Mouse (Mus musculus) forebrain, embryonic 14.5 days (tissue): Measurements from ENCODE around the gene Tpst2. TPM values are rescaled to one million over a fixed set of nuclear protein-coding genes. Genes with fewer than 3 reads are reported as not detected.

Experiments
- ATAC-seq: fragments of 200-750 bp; cut with Nextera tagmentation; 2 replicates; pipeline ENCODE4 v1.8.0; 2017; ENCODE audit warnings: mild to moderate bottlenecking, moderate library complexity
- DNase-seq: peaks from one replicate; pipeline ENCODE4 v3.0.0-alpha.2; 2015; ENCODE audit warnings: low spot score
- H3K27ac ChIP-seq: fragments of 300-500 bp; sonication (generic); 2 replicates; pipeline ENCODE4 v1.5.1; 2014; ENCODE audit warnings: low read depth, mild to moderate bottlenecking, control low read depth, low read length, moderate library complexity
- H3K27me3 ChIP-seq: fragments of 300-500 bp; sonication (generic); replicated peaks from 2 replicates; pipeline ENCODE4 v1.6.1; 2014; ENCODE audit warnings: low read length, control low read depth, mixed read lengths; ENCODE audit not compliant: control insufficient read depth, insufficient read depth
- H3K36me3 ChIP-seq: fragments of 300-500 bp; sonication (generic); 2 replicates; pipeline ENCODE4 v1.6.1; 2014; ENCODE audit warnings: low read length, control low read depth; ENCODE audit not compliant: control insufficient read depth, insufficient read depth
- H3K4me1 ChIP-seq: fragments of 300-500 bp; sonication (generic); 2 replicates; pipeline ENCODE4 v1.6.1; 2014; ENCODE audit warnings: antibody characterized with exemption, low read length, control low read depth; ENCODE audit not compliant: control insufficient read depth, insufficient read depth
- H3K4me2 ChIP-seq: fragments of 300-500 bp; sonication (generic); 2 replicates; pipeline ENCODE4 v1.6.1; 2014; ENCODE audit warnings: mild to moderate bottlenecking, control low read depth, low read length
- H3K4me3 ChIP-seq: fragments of 300-500 bp; sonication (generic); 2 replicates; pipeline ENCODE4 v1.5.1; 2014; ENCODE audit warnings: low read depth, low read length, control low read depth
- H3K9ac ChIP-seq: fragments of 300-500 bp; sonication (generic); 2 replicates; pipeline ENCODE4 v1.6.1; 2014; ENCODE audit warnings: mild to moderate bottlenecking, low read length, control low read depth, moderate library complexity
- H3K9me3 ChIP-seq: fragments of 300-500 bp; sonication (generic); replicated peaks from 2 replicates; pipeline ENCODE4 v1.6.1; 2016; ENCODE audit warnings: low read length, control low read depth, mixed read lengths; ENCODE audit not compliant: control insufficient read depth
- WGBS: fragments of 180-500 bp; shearing (Covaris S2); extraction: QIAGEN DNeasy Blood & Tissue Kit; methylation state at CpG from one replicate; pipeline ENCODE4 v1.1.7; 2014; 5-methylcytosine and 5-hydroxymethylcytosine counted together
- polyA plus RNA-seq: library from polyadenylated mRNA; unstranded; fragments of >200 nt; fragmentation: Nextera tagmentation; extraction: Ambion mirVana; gene quantifications from 2 replicates; pipeline ENCODE4 v1.2.1, GENCODE M21; 2014

Tpst2 gene
- polyA plus RNA-seq, 1 experiment from 2014 or later = 29.5 TPM

- H3K4me2 ChIP-seq = no peak overlapping the region
- H3K36me3 ChIP-seq = no peaks in the 10 kb centered on the region
- no peaks in the 10 kb centered on the region for H3K9me3 ChIP-seq
- no peak overlapping the region for H3K4me3 ChIP-seq
- ATAC-seq = no peak
- no peak overlapping the region for H3K9ac ChIP-seq
- no peak for DNase-seq
- H3K4me1 ChIP-seq = no peaks in the 10 kb centered on the region
- H3K27me3 ChIP-seq = no peaks in the 10 kb centered on the region
- H3K27ac ChIP-seq = no peak overlapping the region
- 81% methylated on average over 2 of the region's 2 CpGs for WGBS
Measured at GRCm38 (mm10) chr5:112297257-112297656, 20.8 kb downstream of the Tpst2 start.

DNA sequence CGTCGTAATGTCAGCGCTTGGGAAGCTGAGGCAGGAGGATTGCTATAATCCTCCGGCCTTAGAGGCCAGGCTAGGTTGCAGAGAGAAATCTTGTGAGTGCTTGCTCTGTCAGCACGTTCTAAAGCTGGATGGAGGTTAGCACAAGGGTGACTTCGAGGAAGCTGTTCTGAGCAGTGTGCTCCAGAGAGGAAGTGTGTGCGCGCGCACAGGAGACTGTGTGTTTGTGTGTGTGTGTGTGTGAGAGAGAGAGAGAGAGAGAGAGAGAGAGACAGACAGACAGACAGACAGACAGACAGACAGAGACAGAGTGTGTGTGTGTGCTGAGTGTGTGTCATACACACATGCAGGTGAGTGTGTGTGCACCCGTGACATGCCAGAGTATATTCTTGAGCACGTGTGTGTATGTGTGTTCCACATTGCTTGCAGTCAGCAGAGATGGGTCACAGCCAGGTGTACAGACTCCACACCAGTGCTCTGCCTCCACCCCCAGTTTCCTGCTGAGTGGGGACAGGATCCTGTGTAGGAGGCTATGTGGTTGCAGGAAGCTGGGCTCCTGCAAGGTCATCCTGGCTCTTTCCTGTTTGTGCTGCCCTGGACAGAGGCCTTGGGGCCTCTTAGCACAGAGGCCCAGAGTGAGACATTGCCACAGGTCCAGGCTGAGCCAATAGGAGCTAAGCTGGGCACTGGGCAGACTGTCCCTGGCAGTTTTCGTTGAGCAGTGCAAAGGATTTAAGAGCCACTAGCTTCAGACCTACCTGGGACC lies 21.9 kb downstream of the Tpst2 start:
- 93% methylated on average over 12 of the region's 12 CpGs for WGBS
- H3K4me1 ChIP-seq = no peaks in the 10 kb centered on the region

GRCm38 (mm10) chr5:112299399-112299798 lies 22.9 kb downstream of the Tpst2 start:
- WGBS = 92% methylated on average over 4 of the region's 4 CpGs
- DNase-seq = no peak
- H3K27me3 ChIP-seq = no peaks in the 10 kb centered on the region
- H3K4me2 ChIP-seq = no peak overlapping the region
- H3K36me3 ChIP-seq = no peaks in the 10 kb centered on the region
- no peaks in the 10 kb centered on the region for H3K9me3 ChIP-seq
- H3K27ac ChIP-seq = no peak overlapping the region
- no peak for ATAC-seq
- H3K4me3 ChIP-seq = no peak overlapping the region
- H3K4me1 ChIP-seq = no peaks in the 10 kb centered on the region
- no peak overlapping the region for H3K9ac ChIP-seq

More for the DNA sequence above, 21.9 kb downstream of the Tpst2 start:
- H3K36me3 ChIP-seq = no peaks in the 10 kb centered on the region
- ATAC-seq (no peak), DNase-seq (no peak)
- no peaks in the 10 kb centered on the region for H3K9me3 ChIP-seq
- H3K27ac ChIP-seq = no peak overlapping the region; the same call in 1 of the 2 replicates
- H3K4me3 ChIP-seq = no peak overlapping the region
- no peaks in the 10 kb centered on the region for H3K27me3 ChIP-seq
- no peak overlapping the region for H3K9ac ChIP-seq
- H3K4me2 ChIP-seq = no peak overlapping the region

DNA sequence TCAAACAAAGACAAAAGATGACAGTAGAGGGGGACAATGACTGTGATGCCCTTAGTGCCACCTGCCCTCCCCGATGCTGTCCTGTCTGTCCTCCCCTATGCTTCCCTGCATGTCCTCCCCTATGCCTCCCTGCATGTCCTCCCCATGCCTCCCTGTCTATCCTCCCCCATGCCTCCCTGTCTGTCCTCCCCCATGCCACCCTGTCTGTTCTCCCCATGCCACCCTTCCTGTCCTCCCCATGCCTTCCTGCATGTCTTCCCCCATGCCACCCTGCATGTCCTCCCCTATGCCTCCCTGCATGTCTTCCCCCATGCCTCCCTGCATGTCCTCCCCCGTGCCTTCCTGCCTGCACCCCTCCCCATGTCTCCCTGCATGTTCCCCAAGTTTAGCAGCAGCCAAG lies 23.6 kb downstream of the Tpst2 start:
- WGBS = 79% methylated on average over 2 of the region's 2 CpGs
- no peaks in the 10 kb centered on the region for H3K4me1 ChIP-seq
- no peak overlapping the region for H3K4me2 ChIP-seq
- no peak overlapping the region for H3K27ac ChIP-seq
- H3K4me3 ChIP-seq = no peak overlapping the region
- no peaks in the 10 kb centered on the region for H3K9me3 ChIP-seq
- H3K9ac ChIP-seq = no peak overlapping the region
- ATAC-seq = no peak
- no peak for DNase-seq
- no peaks in the 10 kb centered on the region for H3K27me3 ChIP-seq
- no peaks in the 10 kb centered on the region for H3K36me3 ChIP-seq

GRCm38 (mm10) chr5:112300721-112301308 lies 24.3 kb downstream of the Tpst2 start:
- DNase-seq (no peak), ATAC-seq (no peak)
- Histone ChIP-seq H3K9me3 (no peaks in the 10 kb centered on the region), H3K4me1 (no peaks in the 10 kb centered on the region), H3K9ac (no peak overlapping the region), H3K27ac (no peak overlapping the region), H3K36me3 (no peaks in the 10 kb centered on the region), H3K4me2 (no peak overlapping the region), H3K27me3 (no peaks in the 10 kb centered on the region), H3K4me3 (no peak overlapping the region)
- 91% methylated on average over 6 of the region's 6 CpGs for WGBS

DNA sequence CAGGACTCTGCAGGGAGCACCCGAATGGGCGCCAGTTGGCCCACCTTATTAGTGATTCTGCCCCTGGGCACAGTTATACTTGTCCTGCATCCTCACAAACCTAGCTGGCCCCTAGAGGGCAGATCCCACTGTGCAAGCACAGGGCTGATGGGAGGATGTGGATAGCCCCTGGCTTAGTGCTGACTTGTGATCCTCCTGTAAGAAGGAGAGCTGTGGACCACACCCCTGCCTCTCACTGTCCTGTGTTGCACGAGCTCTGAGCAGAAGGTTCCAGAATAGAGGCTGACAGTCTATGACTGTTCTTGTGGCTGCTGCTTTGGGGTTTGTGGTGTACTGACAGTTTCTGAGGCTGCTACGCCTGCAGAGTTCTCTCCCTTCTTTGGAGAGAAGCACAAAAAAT lies 25.2 kb downstream of the Tpst2 start:
- Histone ChIP-seq H3K9me3 (no peaks in the 10 kb centered on the region), H3K9ac (no peak overlapping the region), H3K4me2 (no peak overlapping the region), H3K36me3 (no peaks in the 10 kb centered on the region), H3K27ac (no peak overlapping the region), H3K4me3 (no peak overlapping the region), H3K27me3 (no peaks in the 10 kb centered on the region), H3K4me1 (no peaks in the 10 kb centered on the region)
- DNase-seq (no peak), ATAC-seq (no peak)
- 84% methylated on average over 4 of the region's 4 CpGs for WGBS

DNA sequence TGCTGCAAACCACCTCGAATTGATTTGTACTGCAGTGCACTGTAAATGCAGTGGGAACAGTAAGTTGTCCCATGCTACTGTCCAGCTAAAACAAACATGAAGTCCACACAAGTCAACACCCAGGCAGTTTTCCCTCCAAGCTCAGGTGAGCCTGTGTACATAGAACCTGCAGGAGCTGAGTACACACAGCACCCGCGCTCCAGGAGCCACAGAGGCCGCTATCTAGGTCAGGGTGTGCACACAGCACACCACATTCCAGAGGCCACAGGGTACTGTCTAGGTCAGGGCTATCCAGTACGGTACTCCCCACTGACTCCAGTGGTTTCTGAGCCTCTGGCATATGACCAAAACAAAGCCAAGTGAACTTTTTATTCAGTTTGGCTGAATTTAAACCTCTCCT lies 25.8 kb downstream of the Tpst2 start:
- DNase-seq (no peak), ATAC-seq (no peak)
- no peaks in the 10 kb centered on the region for H3K4me1 ChIP-seq
- H3K4me3 ChIP-seq = no peak overlapping the region
- no peak overlapping the region for H3K27ac ChIP-seq
- H3K9ac ChIP-seq = no peak overlapping the region
- H3K36me3 ChIP-seq = no peaks in the 10 kb centered on the region
- no peak overlapping the region for H3K4me2 ChIP-seq
- WGBS = 90% methylated on average over 5 of the region's 5 CpGs
- H3K27me3 ChIP-seq = no peaks in the 10 kb centered on the region
- no peaks in the 10 kb centered on the region for H3K9me3 ChIP-seq

DNA sequence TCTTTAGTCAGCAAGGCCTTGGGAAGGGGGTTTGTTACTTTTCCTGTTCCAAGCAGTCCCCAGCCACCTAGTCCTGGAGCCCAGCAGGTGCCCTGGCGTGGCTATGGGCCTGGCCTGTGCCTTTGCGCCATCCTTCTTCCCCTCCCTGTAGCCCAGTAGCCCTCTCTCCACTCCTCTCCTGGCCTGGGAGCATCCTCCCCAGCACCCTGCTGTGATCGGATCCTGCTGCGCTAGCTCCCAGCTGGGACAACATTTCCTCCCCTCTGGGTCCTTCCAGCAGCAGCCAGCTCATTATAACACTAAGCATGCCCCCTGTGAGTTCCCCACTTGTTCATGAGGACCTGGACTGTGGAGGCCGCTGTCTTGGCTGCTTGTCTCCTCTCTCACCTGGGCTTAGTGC lies 29.4 kb downstream of the Tpst2 start:
- H3K27ac ChIP-seq = no peak overlapping the region
- no peaks in the 10 kb centered on the region for H3K9me3 ChIP-seq
- whole genome bisulfite sequencing = 67% methylated on average over 5 of the region's 5 CpGs
- no peak overlapping the region for H3K4me3 ChIP-seq
- no peak overlapping the region for H3K9ac ChIP-seq
- no peaks in the 10 kb centered on the region for H3K4me1 ChIP-seq
- peaks cover 27% of the 10 kb centered on the region for H3K36me3 ChIP-seq
- H3K27me3 ChIP-seq = no peaks in the 10 kb centered on the region
- no peak overlapping the region for H3K4me2 ChIP-seq
- ATAC-seq (no peak), DNase-seq (no peak)

GRCm38 (mm10) chr5:112313222-112313885 lies 36.9 kb downstream of the Tpst2 start:
- Histone ChIP-seq H3K27me3 (no peaks in the 10 kb centered on the region), H3K36me3 (peaks cover 49% of the 10 kb centered on the region), H3K27ac (no peak overlapping the region), H3K4me1 (no peaks in the 10 kb centered on the region), H3K9ac (0 out of 2 replicates have a peak overlapping the region, but pooled peaks have one; percentile 21), H3K9me3 (no peaks in the 10 kb centered on the region), H3K4me3 (no peak overlapping the region), H3K4me2 (no peak overlapping the region)
- ATAC-seq = no peak
- peak; percentile 27 for DNase-seq
- WGBS = 56% methylated on average over 11 of the region's 11 CpGs
